Mouse (Mus musculus) midbrain, postnatal 0 days (tissue): Measurements from ENCODE around the gene Wdr74. TPM values are rescaled to one million over a fixed set of nuclear protein-coding genes. Genes with fewer than 3 reads are reported as not detected.
A peak's percentile ranks its signal among the peaks of the same experiment; 100 is the strongest.

ENCODE experiments used
- ATAC-seq: fragments of 200-750 bp; cut with Nextera tagmentation; 2 replicates; pipeline ENCODE4 v1.8.0; 2017; ENCODE audit warnings: moderate number of reproducible peaks, mild to moderate bottlenecking, moderate TSS enrichment, moderate library complexity; ENCODE audit not compliant: low FRiP score
- DNase-seq: peaks from one replicate; pipeline ENCODE4 v3.0.0-alpha.2; 2015; ENCODE audit warnings: low spot score
- H3K27ac ChIP-seq: fragments of 300-500 bp; sonication (generic); 2 replicates; pipeline ENCODE4 v1.5.1; 2014; ENCODE audit warnings: low read depth, mild to moderate bottlenecking, low read length, mixed read lengths
- H3K27me3 ChIP-seq: fragments of 300-500 bp; sonication (generic); 2 replicates; pipeline ENCODE4 v1.6.1; 2014; ENCODE audit warnings: low read length, control low read depth, mixed read lengths; ENCODE audit not compliant: insufficient read depth
- H3K36me3 ChIP-seq: fragments of 300-500 bp; sonication (generic); 2 replicates; pipeline ENCODE4 v1.6.1; 2014; ENCODE audit warnings: low read length, control low read depth, mixed read lengths; ENCODE audit not compliant: insufficient read depth
- H3K4me1 ChIP-seq: fragments of 300-500 bp; sonication (generic); 2 replicates; pipeline ENCODE4 v1.6.1; 2014; ENCODE audit warnings: mild to moderate bottlenecking, control low read depth, antibody characterized with exemption, low read length, mixed read lengths; ENCODE audit not compliant: insufficient read depth
- H3K4me2 ChIP-seq: fragments of 300-500 bp; sonication (generic); 2 replicates; pipeline ENCODE4 v1.6.1; 2014; ENCODE audit warnings: low read depth, mild to moderate bottlenecking, low read length, mixed read lengths; ENCODE audit not compliant: poor library complexity, severe bottlenecking
- H3K4me3 ChIP-seq: fragments of 300-500 bp; sonication (generic); 2 replicates; pipeline ENCODE4 v1.5.1; 2014; ENCODE audit warnings: low read depth, mild to moderate bottlenecking, low read length, moderate library complexity
- H3K9ac ChIP-seq: fragments of 300-500 bp; sonication (generic); replicated peaks from 2 replicates; pipeline ENCODE4 v1.6.1; 2014; ENCODE audit warnings: mild to moderate bottlenecking, low read length, moderate library complexity, mixed read lengths; ENCODE audit not compliant: poor library complexity, severe bottlenecking
- H3K9me3 ChIP-seq: fragments of 300-500 bp; sonication (generic); 2 replicates; pipeline ENCODE4 v1.6.1; 2016; ENCODE audit warnings: low read length, control low read depth
- CTCF ChIP-seq: IDR thresholded peaks from 2 replicates; pipeline ENCODE4 v1.5.1; 2016; ENCODE audit warnings: antibody characterized with exemption, mild to moderate bottlenecking
- WGBS: fragments of 180-500 bp; shearing (Covaris S2); extraction: QIAGEN DNeasy Blood & Tissue Kit; methylation state at CpG from one replicate; pipeline ENCODE4 v1.1.7; 2014; 5-methylcytosine and 5-hydroxymethylcytosine counted together
- polyA plus RNA-seq: library from polyadenylated mRNA; unstranded; fragments of >200 nt; fragmentation: Nextera tagmentation; extraction: Ambion mirVana; gene quantifications from 2 replicates; pipeline ENCODE4 v1.2.1, GENCODE M21; 2015
- total RNA-seq: library from RNA; depleted of rRNA; stranded (reverse); fragments of >200 nt; gene quantifications from 2 replicates; pipeline ENCODE4 v1.2.3, GENCODE M21; 2014

Gene Wdr74
- total and polyA plus RNA-seq, 2 experiments from 2014 or later: 50.9 to 85.9 TPM

DNA sequence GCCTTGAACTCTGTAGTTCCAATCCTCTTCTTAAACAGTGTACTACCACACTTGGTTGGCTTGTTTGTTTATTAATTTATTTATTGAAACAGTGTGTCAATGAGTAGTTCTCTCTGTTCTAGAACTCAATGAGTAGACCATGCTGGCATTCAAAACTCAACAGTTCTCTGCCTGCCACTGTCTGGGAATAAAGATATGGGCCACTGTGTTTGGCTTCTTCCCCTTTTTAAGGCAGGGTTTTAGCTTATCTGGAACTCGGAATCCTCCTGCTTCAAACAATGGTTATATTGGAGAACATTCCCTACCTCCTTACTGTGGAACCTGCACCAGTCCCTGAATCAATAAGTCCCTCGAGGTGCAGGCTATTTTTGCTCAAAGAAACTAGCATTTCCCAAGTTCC is 23.3 kb downstream of the Wdr74 start:
- peaks cover 17% of the 10 kb centered on the region for H3K36me3 ChIP-seq
- H3K4me2 ChIP-seq: no peak overlapping the region
- H3K27ac ChIP-seq: no peak overlapping the region
- H3K4me1 ChIP-seq: peaks cover 16% of the 10 kb centered on the region; the same call in 1 of the 2 replicates
- 87% methylated on average over 2 of the region's 2 CpGs for WGBS
- no peak overlapping the region for H3K4me3 ChIP-seq
- DNase-seq (no peak), ATAC-seq (no peak)
- no peaks in the 10 kb centered on the region for H3K27me3 ChIP-seq
- H3K9ac ChIP-seq: no peak overlapping the region
- no peak for TF ChIP-seq CTCF
- no peaks in the 10 kb centered on the region for H3K9me3 ChIP-seq

DNA sequence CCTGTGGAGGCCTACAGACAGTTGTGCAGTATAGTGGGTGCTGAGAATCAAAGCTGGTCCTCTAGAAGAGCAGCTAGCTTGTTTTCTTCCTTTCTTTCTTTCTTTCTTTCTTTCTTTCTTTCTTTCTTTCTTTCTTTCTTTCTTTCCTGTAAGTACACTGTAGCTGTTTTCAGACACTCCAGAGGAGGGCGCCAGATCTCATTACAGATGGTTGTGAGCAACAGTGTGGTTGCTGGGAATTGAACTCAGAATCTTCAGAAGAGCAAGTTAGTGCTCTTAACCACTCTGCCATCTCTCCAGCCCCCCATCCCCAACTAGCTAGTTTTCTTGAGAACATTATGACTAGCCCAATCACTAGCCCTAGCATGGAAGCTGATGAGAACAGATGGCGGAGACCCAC is 25.1 kb downstream of the Wdr74 start:
- no peaks in the 10 kb centered on the region for H3K27me3 ChIP-seq
- WGBS: 90% methylated on average over 2 of the region's 2 CpGs
- ATAC-seq (no peak), DNase-seq (no peak)
- H3K4me2 ChIP-seq: no peak overlapping the region
- no peak overlapping the region for H3K4me3 ChIP-seq
- H3K27ac ChIP-seq: no peak overlapping the region
- TF ChIP-seq CTCF: no peak
- peaks cover 6% of the 10 kb centered on the region; the same call in 1 of the 2 replicates for H3K9me3 ChIP-seq
- no peak overlapping the region for H3K9ac ChIP-seq
- H3K4me1 ChIP-seq: peaks cover 13% of the 10 kb centered on the region; the same call in 1 of the 2 replicates
- H3K36me3 ChIP-seq: peaks cover 29% of the 10 kb centered on the region

DNA sequence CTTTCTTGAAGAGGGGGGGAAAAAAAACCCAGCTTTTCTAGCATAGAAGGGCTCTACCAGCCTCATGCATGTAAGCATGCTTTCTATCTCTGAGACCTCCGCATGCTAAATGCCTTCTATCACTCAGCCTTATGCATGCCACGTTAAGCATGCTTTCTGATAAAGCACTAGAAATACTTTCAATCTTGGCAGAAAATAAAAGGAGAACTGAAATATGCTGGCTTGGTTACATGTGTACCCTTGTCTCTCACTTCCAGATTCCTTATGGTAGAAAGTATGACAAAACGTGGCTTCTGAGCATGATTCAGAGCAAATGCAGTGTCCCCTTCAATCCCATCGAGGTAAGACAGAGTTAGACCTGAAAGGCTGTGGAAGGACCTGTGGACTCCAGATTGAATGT is 27.6 kb downstream of the Wdr74 start:
- Histone ChIP-seq H3K27ac (no peak overlapping the region), H3K4me2 (no peak overlapping the region), H3K27me3 (no peaks in the 10 kb centered on the region), H3K4me3 (no peak overlapping the region), H3K36me3 (peaks cover 53% of the 10 kb centered on the region), H3K4me1 (peaks cover 4% of the 10 kb centered on the region; the same call in 1 of the 2 replicates), H3K9ac (no peak overlapping the region), H3K9me3 (peaks cover 6% of the 10 kb centered on the region; the same call in 1 of the 2 replicates)
- no peak for TF ChIP-seq CTCF
- no peak for ATAC-seq
- 94% methylated on average over 4 of the region's 4 CpGs for WGBS
- no peak for DNase-seq

DNA sequence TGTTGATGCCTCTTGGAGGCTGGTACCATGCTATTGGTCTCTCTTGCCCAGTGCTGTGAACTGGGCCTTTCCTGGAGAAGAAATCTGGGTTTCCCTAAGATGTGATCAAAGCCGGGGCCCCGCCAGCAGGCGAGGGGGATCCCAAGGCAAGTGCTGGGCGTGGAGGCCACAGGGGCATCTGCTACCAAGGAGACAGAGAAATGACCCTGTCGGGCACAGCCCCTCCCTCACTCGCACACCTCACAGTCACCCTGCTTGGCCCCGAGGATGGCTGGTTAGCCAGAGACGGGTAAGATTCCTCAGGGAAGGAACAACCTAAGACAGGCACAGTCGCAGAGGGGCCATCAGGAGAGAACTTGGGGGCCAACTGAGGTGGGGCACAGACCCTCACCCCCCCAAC is 29.9 kb downstream of the Wdr74 start:
- WGBS: 97% methylated on average over 9 of the region's 9 CpGs
- no peak for ATAC-seq
- Histone ChIP-seq H3K36me3 (peaks cover 63% of the 10 kb centered on the region), H3K4me3 (no peak overlapping the region), H3K9ac (no peak overlapping the region), H3K4me1 (no peaks in the 10 kb centered on the region), H3K27ac (no peak overlapping the region), H3K9me3 (peaks cover 6% of the 10 kb centered on the region; the same call in 1 of the 2 replicates), H3K4me2 (no peak overlapping the region), H3K27me3 (no peaks in the 10 kb centered on the region)
- no peak for TF ChIP-seq CTCF
- no peak for DNase-seq

DNA sequence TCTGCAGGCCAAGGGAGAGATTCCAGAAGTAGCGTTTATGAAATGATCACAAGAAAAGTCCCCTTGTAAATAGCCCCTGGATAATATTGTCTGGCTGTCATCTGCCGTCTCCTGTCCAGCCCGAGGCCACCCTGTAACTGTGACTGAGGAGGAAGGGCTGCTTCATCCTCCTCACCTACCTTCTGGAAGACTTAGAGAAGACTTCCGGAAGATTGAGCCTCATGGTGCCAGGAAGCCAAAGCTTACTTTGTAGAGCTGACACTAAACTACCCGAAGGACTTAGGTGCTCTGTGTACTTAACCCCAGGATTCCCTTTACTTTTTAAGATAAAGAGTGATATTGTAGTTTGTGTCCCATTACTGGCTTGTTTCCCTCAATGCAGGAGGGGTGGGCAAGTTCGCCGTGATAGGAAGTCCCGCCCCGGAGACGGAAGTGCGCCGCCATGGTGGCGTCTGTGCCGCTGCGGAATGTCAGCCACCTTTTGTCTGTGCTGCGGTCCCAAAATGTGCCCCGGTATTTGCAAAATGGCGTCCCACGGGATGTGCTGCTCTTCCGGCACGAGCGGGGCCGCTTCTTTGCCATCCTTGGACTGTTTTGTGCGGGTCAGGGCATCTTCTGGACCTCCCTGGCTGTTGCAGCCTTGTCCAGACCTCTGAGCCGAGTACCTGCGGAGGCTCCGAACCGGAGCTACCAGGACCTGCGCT is 35.1 kb downstream of the Wdr74 start, which contains the start of gene Tmem223:
Gene Tmem223 (plus strand): TSS at position 430 of the 704 bp plus-strand sequence.
- 17% methylated on average over 29 of the region's 29 CpGs for WGBS
- Histone ChIP-seq H3K36me3 (peaks cover 34% of the 10 kb centered on the region), H3K9ac (peak within 1 kb of the TSS; percentile 83), H3K27ac (peak within 1 kb of the TSS; percentile 89), H3K4me3 (peak within 1 kb of the TSS; percentile 62), H3K9me3 (no peaks in the 10 kb centered on the region; the same call in 1 of the 2 replicates), H3K27me3 (no peaks in the 10 kb centered on the region), H3K4me1 (no peaks in the 10 kb centered on the region), H3K4me2 (peak within 1 kb of the TSS; percentile 69)
- peak; percentile 52 for TF ChIP-seq CTCF
- ATAC-seq: peak; percentile 48
- peak; percentile 88 for DNase-seq

DNA sequence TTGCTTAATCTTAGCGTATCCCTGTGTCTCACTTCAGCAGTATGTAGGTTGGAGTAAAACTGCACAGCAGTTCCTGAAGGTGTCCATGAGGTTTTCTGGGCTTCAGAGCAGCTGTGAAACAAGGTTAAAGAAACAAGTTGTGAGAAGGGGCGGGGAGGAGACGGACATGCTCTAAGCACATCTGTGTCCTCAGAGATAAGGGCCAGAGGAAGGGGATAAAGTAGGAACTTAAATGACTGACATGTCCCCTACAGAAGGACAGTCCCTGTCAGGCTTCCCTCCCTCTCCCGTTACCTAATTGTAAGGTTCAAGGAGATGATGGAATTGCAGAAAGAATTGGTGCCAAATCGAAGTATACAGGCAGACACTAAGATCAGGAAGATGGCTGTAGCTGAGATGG is 37.4 kb downstream of the Wdr74 start:
- Histone ChIP-seq H3K4me3 (no peak overlapping the region), H3K9ac (no peak overlapping the region)
- no peak for ATAC-seq

More for the DNA sequence above, 37.4 kb downstream of the Wdr74 start:
- Histone ChIP-seq H3K27me3 (no peaks in the 10 kb centered on the region), H3K27ac (no peak overlapping the region), H3K36me3 (peaks cover 13% of the 10 kb centered on the region; the same call in 1 of the 2 replicates), H3K4me2 (peak overlapping the region; percentile 97; the same call in 1 of the 2 replicates), H3K9me3 (no peaks in the 10 kb centered on the region), H3K4me1 (no peaks in the 10 kb centered on the region)
- 89% methylated on average over 5 of the region's 5 CpGs for WGBS
- no peak for DNase-seq
- TF ChIP-seq CTCF: no peak
